Comparison of ENCODE assay signal across 32 mouse cellular contexts in the genomic region with DNA sequence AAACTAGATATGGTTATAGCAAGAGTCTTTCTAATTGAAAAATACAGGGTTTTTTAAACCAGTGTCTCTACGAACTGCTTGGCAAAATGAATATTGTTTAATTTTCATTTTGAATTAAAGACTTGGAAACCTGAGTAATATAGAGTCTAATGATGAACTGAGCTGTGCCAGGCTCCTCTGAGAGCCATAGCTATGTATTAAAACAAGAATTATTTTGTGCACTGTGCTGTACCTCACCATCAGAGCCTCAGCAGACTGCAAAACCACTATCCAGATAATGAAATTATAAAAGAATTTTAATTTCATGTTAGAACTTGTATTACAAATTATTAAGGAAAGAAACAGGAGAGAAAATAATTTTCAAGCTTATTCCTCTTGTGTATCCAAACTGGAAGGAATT.
"Had no signal": no experiment of that assay in that cellular context is flagged by ENCODE, and none has a peak within 500 bp of the region (broad histone marks: within the 10 kb centered on the region; RNA-seq: fewer than 3 reads in every experiment).

No protein-coding gene starts in this region.

- H3K27ac ChIP-seq: left cerebral cortex, adult 2 months; limb, embryonic 10.5 days; limb, embryonic 12.5 days; limb, embryonic 13.5 days; limb, embryonic 15.5 days; liver, embryonic 12.5 days; liver, embryonic 13.5 days; liver, embryonic 14.5 days; liver, embryonic 15.5 days; lung, embryonic 15.5 days; macrophage; midbrain, embryonic 10.5 days; midbrain, embryonic 12.5 days; midbrain, embryonic 13.5 days; midbrain, embryonic 15.5 days had no signal

- H3K27me3 ChIP-seq: limb, embryonic 12.5 days; limb, embryonic 13.5 days; limb, embryonic 15.5 days; liver, embryonic 12.5 days; liver, embryonic 13.5 days; liver, embryonic 15.5 days; lung, embryonic 15.5 days; megakaryocyte, embryonic 14.5 days; midbrain, embryonic 12.5 days; midbrain, embryonic 13.5 days; midbrain, embryonic 15.5 days had no signal

- ATAC-seq: liver, embryonic 12.5 days; liver, postnatal 0 days; lung, postnatal 0 days; midbrain, embryonic 13.5 days; midbrain, embryonic 15.5 days; midbrain, embryonic 16.5 days had no signal

- H3K9ac ChIP-seq: limb, embryonic 12.5 days; limb, embryonic 13.5 days; limb, embryonic 15.5 days; liver, embryonic 12.5 days; liver, embryonic 13.5 days; liver, embryonic 14.5 days; liver, embryonic 15.5 days; liver, postnatal 0 days; lung, embryonic 14.5 days; lung, embryonic 15.5 days; midbrain, embryonic 12.5 days; midbrain, embryonic 13.5 days; midbrain, embryonic 15.5 days had no signal

- DNase-seq: left cerebral cortex, postnatal 4 days; liver; liver, embryonic 13.5 days; liver, postnatal 0 days; lung, adult 18-20 months; lung, adult 2 months; lung, postnatal 10 days; lung, postnatal 14 days; lung, postnatal 36 days; lung, postnatal 4 days; midbrain, embryonic 14.5 days had no signal

- H3K36me3 ChIP-seq: limb, embryonic 10.5 days; limb, embryonic 12.5 days; limb, embryonic 13.5 days; limb, embryonic 15.5 days; liver, embryonic 12.5 days; liver, embryonic 13.5 days; liver, embryonic 15.5 days; lung, embryonic 15.5 days; midbrain, embryonic 10.5 days; midbrain, embryonic 12.5 days; midbrain, embryonic 13.5 days; midbrain, embryonic 15.5 days had no signal

- H3K4me1 ChIP-seq: limb, embryonic 10.5 days; limb, embryonic 15.5 days; liver, embryonic 12.5 days; liver, embryonic 13.5 days; liver, embryonic 15.5 days; megakaryocyte, embryonic 14.5 days; midbrain, embryonic 10.5 days; midbrain, embryonic 12.5 days; midbrain, embryonic 13.5 days; midbrain, embryonic 15.5 days had no signal

- H3K9me3 ChIP-seq: limb, embryonic 10.5 days; limb, embryonic 12.5 days; limb, embryonic 13.5 days; limb, embryonic 15.5 days; liver, embryonic 12.5 days; liver, embryonic 13.5 days; liver, embryonic 15.5 days; lung, embryonic 15.5 days; midbrain, embryonic 10.5 days; midbrain, embryonic 12.5 days; midbrain, embryonic 13.5 days; midbrain, embryonic 15.5 days had no signal

- H3K4me3 ChIP-seq: left cerebral cortex, adult 2 months; limb, embryonic 10.5 days; limb, embryonic 12.5 days; limb, embryonic 13.5 days; limb, embryonic 15.5 days; liver, embryonic 12.5 days; liver, embryonic 13.5 days; liver, embryonic 15.5 days; lung, embryonic 15.5 days; megakaryocyte, embryonic 14.5 days; midbrain, embryonic 10.5 days; midbrain, embryonic 12.5 days; midbrain, embryonic 13.5 days; midbrain, embryonic 15.5 days; myocyte had no signal

- H3K4me2 ChIP-seq: limb, embryonic 12.5 days; limb, embryonic 13.5 days; limb, embryonic 15.5 days; liver, embryonic 11.5 days; liver, embryonic 12.5 days; liver, embryonic 13.5 days; liver, embryonic 15.5 days; lung, embryonic 14.5 days; lung, embryonic 15.5 days; midbrain, embryonic 11.5 days; midbrain, embryonic 12.5 days; midbrain, embryonic 13.5 days; midbrain, embryonic 15.5 days had no signal
